Mouse (Mus musculus) midbrain, postnatal 0 days (tissue): Measurements from ENCODE around the gene Tgfb1i1. TPM values are rescaled to one million over a fixed set of nuclear protein-coding genes. Genes with fewer than 3 reads are reported as not detected.

ENCODE experiments used
- ATAC-seq: fragments of 200-750 bp; cut with Nextera tagmentation; 2 replicates; pipeline ENCODE4 v1.8.0; 2017; ENCODE audit warnings: moderate number of reproducible peaks, mild to moderate bottlenecking, moderate TSS enrichment, moderate library complexity; ENCODE audit not compliant: low FRiP score
- DNase-seq: peaks from one replicate; pipeline ENCODE4 v3.0.0-alpha.2; 2015; ENCODE audit warnings: low spot score
- H3K27ac ChIP-seq: fragments of 300-500 bp; sonication (generic); 2 replicates; pipeline ENCODE4 v1.5.1; 2014; ENCODE audit warnings: low read depth, mild to moderate bottlenecking, low read length, mixed read lengths
- H3K27me3 ChIP-seq: fragments of 300-500 bp; sonication (generic); 2 replicates; pipeline ENCODE4 v1.6.1; 2014; ENCODE audit warnings: low read length, control low read depth, mixed read lengths; ENCODE audit not compliant: insufficient read depth
- H3K36me3 ChIP-seq: fragments of 300-500 bp; sonication (generic); 2 replicates; pipeline ENCODE4 v1.6.1; 2014; ENCODE audit warnings: low read length, control low read depth, mixed read lengths; ENCODE audit not compliant: insufficient read depth
- H3K4me1 ChIP-seq: fragments of 300-500 bp; sonication (generic); 2 replicates; pipeline ENCODE4 v1.6.1; 2014; ENCODE audit warnings: mild to moderate bottlenecking, control low read depth, antibody characterized with exemption, low read length, mixed read lengths; ENCODE audit not compliant: insufficient read depth
- H3K4me2 ChIP-seq: fragments of 300-500 bp; sonication (generic); 2 replicates; pipeline ENCODE4 v1.6.1; 2014; ENCODE audit warnings: low read depth, mild to moderate bottlenecking, low read length, mixed read lengths; ENCODE audit not compliant: poor library complexity, severe bottlenecking
- H3K4me3 ChIP-seq: fragments of 300-500 bp; sonication (generic); 2 replicates; pipeline ENCODE4 v1.5.1; 2014; ENCODE audit warnings: low read depth, mild to moderate bottlenecking, low read length, moderate library complexity
- H3K9ac ChIP-seq: fragments of 300-500 bp; sonication (generic); replicated peaks from 2 replicates; pipeline ENCODE4 v1.6.1; 2014; ENCODE audit warnings: mild to moderate bottlenecking, low read length, moderate library complexity, mixed read lengths; ENCODE audit not compliant: poor library complexity, severe bottlenecking
- H3K9me3 ChIP-seq: fragments of 300-500 bp; sonication (generic); 2 replicates; pipeline ENCODE4 v1.6.1; 2016; ENCODE audit warnings: low read length, control low read depth
- CTCF ChIP-seq: IDR thresholded peaks from 2 replicates; pipeline ENCODE4 v1.5.1; 2016; ENCODE audit warnings: antibody characterized with exemption, mild to moderate bottlenecking
- WGBS: fragments of 180-500 bp; shearing (Covaris S2); extraction: QIAGEN DNeasy Blood & Tissue Kit; methylation state at CpG from one replicate; pipeline ENCODE4 v1.1.7; 2014; 5-methylcytosine and 5-hydroxymethylcytosine counted together
- polyA plus RNA-seq: library from polyadenylated mRNA; unstranded; fragments of >200 nt; fragmentation: Nextera tagmentation; extraction: Ambion mirVana; gene quantifications from 2 replicates; pipeline ENCODE4 v1.2.1, GENCODE M21; 2015
- total RNA-seq: library from RNA; depleted of rRNA; stranded (reverse); fragments of >200 nt; gene quantifications from 2 replicates; pipeline ENCODE4 v1.2.3, GENCODE M21; 2014

Tgfb1i1 gene
- total and polyA plus RNA-seq, 2 experiments from 2014 or later: 18.2 to 20.2 TPM

DNA sequence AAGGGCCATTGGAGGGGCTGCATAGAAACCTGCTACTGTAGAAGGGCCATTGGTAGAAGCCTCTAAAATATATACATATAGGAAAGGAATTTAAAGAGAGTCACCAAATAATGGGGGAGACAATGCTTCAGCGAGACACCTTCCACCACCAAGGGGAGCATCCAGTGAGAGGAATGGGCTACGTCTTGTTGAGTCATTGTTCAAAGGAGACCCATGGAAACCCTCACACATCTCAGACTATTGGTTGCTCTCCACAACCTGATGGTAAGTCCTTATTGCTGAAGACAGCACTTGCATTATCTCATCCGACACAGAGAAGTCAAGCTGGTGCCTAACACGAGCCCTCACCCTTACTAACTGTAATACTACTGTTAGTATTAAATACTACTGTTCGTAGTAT lies 9.1 kb downstream of the Tgfb1i1 start:
- Histone ChIP-seq H3K36me3 (no peaks in the 10 kb centered on the region), H3K4me1 (no peaks in the 10 kb centered on the region), H3K9ac (no peak overlapping the region), H3K9me3 (no peaks in the 10 kb centered on the region), H3K27ac (no peak overlapping the region), H3K4me3 (no peak overlapping the region), H3K4me2 (no peak overlapping the region), H3K27me3 (no peaks in the 10 kb centered on the region)
- ATAC-seq: no peak
- WGBS: 92% methylated on average over 5 of the region's 5 CpGs
- DNase-seq: no peak
- TF ChIP-seq CTCF: no peak

DNA sequence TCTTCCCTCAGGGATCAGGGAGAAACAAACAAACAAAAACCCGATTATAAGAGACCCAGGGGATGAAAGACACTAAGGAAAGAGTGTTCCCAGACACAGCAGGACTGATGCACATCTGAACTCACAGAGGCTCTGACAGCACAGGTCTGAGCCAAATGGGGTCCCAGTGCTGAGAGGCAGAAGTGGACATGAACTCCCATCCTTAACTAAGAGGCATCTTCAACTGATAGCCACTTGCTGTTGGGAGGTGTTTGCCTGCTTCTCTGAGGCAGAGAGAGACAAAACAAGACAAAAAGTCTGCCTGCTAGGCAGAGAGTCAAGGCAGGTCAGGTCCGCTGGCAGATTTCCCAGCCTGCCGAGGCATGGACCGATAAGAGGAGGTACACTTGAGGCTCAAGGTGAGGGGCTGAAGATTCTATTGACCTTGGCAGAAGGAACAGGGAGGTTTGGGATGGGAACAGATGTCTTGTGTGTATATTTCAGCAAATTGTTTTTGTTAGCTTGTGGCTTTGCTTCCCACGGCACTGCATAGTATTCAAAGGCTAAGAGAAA lies 10.2 kb downstream of the Tgfb1i1 start:
- Histone ChIP-seq H3K4me3 (no peak overlapping the region), H3K4me1 (no peaks in the 10 kb centered on the region), H3K9me3 (no peaks in the 10 kb centered on the region), H3K27ac (no peak overlapping the region), H3K4me2 (no peak overlapping the region), H3K9ac (no peak overlapping the region), H3K36me3 (no peaks in the 10 kb centered on the region), H3K27me3 (no peaks in the 10 kb centered on the region)
- no peak for TF ChIP-seq CTCF
- ATAC-seq: no peak
- 56% methylated on average over 5 of the region's 5 CpGs for WGBS
- no peak for DNase-seq

DNA sequence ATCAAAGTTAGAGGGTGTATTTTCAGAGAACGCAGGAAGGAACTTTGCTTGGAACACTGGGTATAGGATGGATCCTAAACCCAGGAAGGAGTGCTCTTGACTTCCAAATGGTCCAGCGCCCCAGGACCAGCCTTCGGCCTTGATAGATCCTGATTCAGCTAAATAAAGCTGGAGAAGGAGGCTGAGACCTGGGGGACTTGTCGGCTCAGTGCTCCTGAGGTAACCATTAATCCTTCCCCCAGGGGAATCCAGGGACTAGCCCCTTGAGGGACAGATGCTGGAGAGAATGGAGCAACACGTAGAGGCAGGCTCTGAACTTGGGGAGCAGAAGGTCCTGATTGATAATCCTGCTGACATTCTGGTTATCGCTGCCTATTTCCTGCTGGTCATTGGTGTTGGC lies 18.8 kb downstream of the Tgfb1i1 start, which contains the start of gene Slc5a2:
Gene Slc5a2, plus strand, starts transcription at position 247 of the 400 bp plus-strand sequence.
- Histone ChIP-seq H3K9me3 (no peaks in the 10 kb centered on the region), H3K27me3 (no peaks in the 10 kb centered on the region), H3K4me2 (no peak within 1 kb of the TSS), H3K9ac (no peak within 1 kb of the TSS), H3K4me1 (no peaks in the 10 kb centered on the region), H3K4me3 (no peak within 1 kb of the TSS), H3K27ac (no peak within 1 kb of the TSS), H3K36me3 (no peaks in the 10 kb centered on the region; the same call in 1 of the 2 replicates)
- ATAC-seq: no peak
- WGBS: 83% methylated on average over 6 of the region's 6 CpGs
- no peak for TF ChIP-seq CTCF
- no peak for DNase-seq

DNA sequence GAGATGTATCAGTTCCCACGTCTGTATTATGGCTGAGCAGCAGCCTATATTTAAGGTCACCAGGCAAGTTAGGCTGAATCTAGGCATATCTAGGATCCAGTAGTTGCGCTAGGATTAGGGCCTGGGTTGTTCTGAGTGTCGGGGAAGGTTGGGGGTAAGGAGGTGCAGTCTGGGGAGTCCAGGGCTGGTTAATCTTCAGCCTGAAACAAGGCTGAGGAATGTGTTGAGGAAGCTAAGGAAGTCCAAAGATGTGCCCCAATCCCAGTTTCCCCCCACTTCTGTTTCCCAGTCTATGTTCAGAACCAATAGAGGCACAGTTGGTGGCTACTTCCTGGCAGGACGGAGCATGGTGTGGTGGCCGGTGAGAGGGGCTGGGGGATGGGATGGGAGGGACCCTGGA lies 19.4 kb downstream of the Tgfb1i1 start:
- peaks cover 5% of the 10 kb centered on the region; the same call in 1 of the 2 replicates for H3K36me3 ChIP-seq
- WGBS: 84% methylated on average over 5 of the region's 5 CpGs
- H3K4me2 ChIP-seq: no peak overlapping the region
- no peaks in the 10 kb centered on the region for H3K4me1 ChIP-seq
- H3K27me3 ChIP-seq: no peaks in the 10 kb centered on the region
- no peak overlapping the region for H3K4me3 ChIP-seq
- DNase-seq (no peak), ATAC-seq (no peak)
- H3K27ac ChIP-seq: no peak overlapping the region
- no peak for TF ChIP-seq CTCF
- no peaks in the 10 kb centered on the region for H3K9me3 ChIP-seq
- H3K9ac ChIP-seq: no peak overlapping the region

DNA sequence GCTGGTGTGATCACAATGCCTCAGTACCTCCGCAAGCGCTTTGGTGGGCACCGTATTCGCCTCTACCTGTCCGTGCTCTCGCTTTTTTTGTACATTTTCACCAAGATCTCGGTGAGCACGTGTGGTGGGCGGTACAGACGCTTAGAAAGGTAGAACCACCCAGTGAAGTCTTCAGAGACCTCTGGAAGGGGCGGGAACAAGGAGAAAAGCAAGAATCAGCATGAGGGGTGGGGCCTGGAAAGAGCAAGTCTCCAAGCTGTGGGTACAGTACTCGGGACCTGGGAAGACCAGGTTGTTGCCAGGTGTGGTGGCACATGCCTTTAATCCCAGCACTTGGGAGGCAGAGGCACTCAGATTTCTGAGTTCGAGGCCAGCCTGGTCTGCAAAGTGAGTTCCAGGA lies 20.8 kb downstream of the Tgfb1i1 start:
- 75% methylated on average over 13 of the region's 13 CpGs for WGBS
- no peaks in the 10 kb centered on the region for H3K27me3 ChIP-seq
- no peak for TF ChIP-seq CTCF

DNA sequence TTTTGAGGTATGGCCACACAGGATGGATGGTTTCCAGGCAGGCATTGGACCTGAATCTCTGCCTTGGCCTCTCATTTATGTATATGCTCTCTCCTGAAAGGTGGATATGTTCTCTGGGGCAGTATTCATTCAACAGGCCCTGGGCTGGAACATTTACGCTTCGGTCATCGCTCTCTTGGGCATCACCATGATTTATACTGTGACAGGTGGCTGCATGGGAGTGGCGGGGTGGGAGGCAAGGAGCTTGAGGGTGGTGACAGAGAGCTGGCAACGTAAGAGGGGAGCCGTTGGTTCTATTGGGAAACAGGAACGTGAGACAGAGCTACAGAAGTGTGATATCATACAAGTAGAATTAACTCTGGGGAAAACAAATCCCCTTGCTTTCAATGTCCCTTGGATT lies 21.2 kb downstream of the Tgfb1i1 start:
- ATAC-seq (no peak), DNase-seq (no peak)
- H3K9me3 ChIP-seq: no peaks in the 10 kb centered on the region
- H3K27ac ChIP-seq: no peak overlapping the region
- peaks cover 14% of the 10 kb centered on the region for H3K36me3 ChIP-seq
- no peak overlapping the region for H3K4me2 ChIP-seq
- H3K9ac ChIP-seq: no peak overlapping the region
- 89% methylated on average over 7 of the region's 7 CpGs for WGBS
- no peak overlapping the region for H3K4me3 ChIP-seq
- no peak for TF ChIP-seq CTCF
- no peaks in the 10 kb centered on the region for H3K4me1 ChIP-seq
- no peaks in the 10 kb centered on the region for H3K27me3 ChIP-seq

More for the DNA sequence above, 20.8 kb downstream of the Tgfb1i1 start:
- no peak overlapping the region for H3K27ac ChIP-seq
- no peaks in the 10 kb centered on the region for H3K4me1 ChIP-seq
- DNase-seq (no peak), ATAC-seq (no peak)
- no peak overlapping the region for H3K9ac ChIP-seq
- H3K4me2 ChIP-seq: no peak overlapping the region
- H3K9me3 ChIP-seq: no peaks in the 10 kb centered on the region
- peaks cover 13% of the 10 kb centered on the region for H3K36me3 ChIP-seq
- H3K4me3 ChIP-seq: no peak overlapping the region
